20 mouse cellular contexts compared by ENCODE assay signal in the genomic region with DNA sequence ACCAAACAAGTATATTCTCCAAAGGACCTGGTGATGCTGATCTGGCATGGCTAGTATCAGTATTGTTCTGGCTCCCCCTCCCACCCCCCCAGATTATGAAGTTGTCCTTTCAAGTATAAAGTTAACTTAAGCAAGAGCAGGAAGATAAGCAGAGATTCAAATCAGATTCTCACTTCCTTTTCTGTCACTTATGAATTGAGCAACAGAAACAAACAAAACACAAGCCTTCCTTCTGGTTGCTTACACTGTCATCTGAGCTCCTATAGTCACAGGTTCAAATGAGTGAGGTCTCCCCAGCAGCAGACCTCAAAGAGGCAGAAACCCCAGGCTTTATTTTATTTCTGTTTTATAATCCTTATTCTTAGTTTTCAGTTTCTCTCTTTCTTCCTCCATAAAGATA.
DNase-seq lines count a peak whose midpoint lies in the region; ATAC-seq and TF ChIP-seq lines count a peak whose summit lies in the region.
"Had no signal": no experiment of that assay in that cellular context is flagged by ENCODE, and none has a peak within 500 bp of the region (broad histone marks: within the 10 kb centered on the region; RNA-seq: fewer than 3 reads in every experiment).

No protein-coding gene starts in this region.

- peak; percentile 36 for DNase-seq in lung, postnatal 0 days (ENCODE audit: low spot score)
- no peak for DNase-seq in lung, adult 2 months
- DNase-seq in cerebellum, adult 9-11 months = no peak
- no peak for DNase-seq in gastrocnemius, postnatal 10 days
- DNase-seq: adrenal gland, postnatal 25 days; B cell, adult 2 months; cerebellum, adult 2 months; cerebellum, postnatal 14 days; gastrocnemius, postnatal 25 days; heart, adult 11 months; heart, postnatal 36 days had no signal

- H3K9ac ChIP-seq in lung, postnatal 0 days (replicated peaks; ENCODE audit: low read depth) = no peak overlapping the region
- H3K9ac ChIP-seq: embryonic facial prominence, embryonic 12.5 days; heart, embryonic 13.5 days; hindbrain, embryonic 12.5 days had no signal

- H3K9me3 ChIP-seq in lung, postnatal 0 days (ENCODE audit: low read length) = no peaks in the 10 kb centered on the region
- H3K9me3 ChIP-seq: embryonic facial prominence, embryonic 12.5 days; heart, embryonic 13.5 days; hindbrain, embryonic 12.5 days had no signal

- peaks cover 8% of the 10 kb centered on the region; the same call in 1 of the 2 replicates for H3K36me3 ChIP-seq in lung, postnatal 0 days (ENCODE audit: insufficient read depth, low read length)

- H3K4me1 ChIP-seq in lung, postnatal 0 days (ENCODE audit: insufficient read depth, low read depth, low read length) = no peaks in the 10 kb centered on the region
- peaks cover 9% of the 10 kb centered on the region for H3K4me1 ChIP-seq in lung, adult 2 months (ENCODE audit: control insufficient read depth, insufficient read depth, low read length)
- H3K4me1 ChIP-seq: embryonic facial prominence, embryonic 12.5 days; hindbrain, embryonic 12.5 days had no signal

- no peak for TF ChIP-seq POLR2A in lung, adult 2 months (IDR thresholded peaks at IDR 0.05; ENCODE audit: borderline replicate concordance, extremely low read depth, low read depth, low read length)

- H3K27me3 ChIP-seq in lung, postnatal 0 days (replicated peaks; ENCODE audit: insufficient read depth, low read length) = no peaks in the 10 kb centered on the region
- H3K27me3 ChIP-seq: embryonic facial prominence, embryonic 12.5 days; heart, embryonic 13.5 days; hindbrain, embryonic 12.5 days had no signal

- H3K4me2 ChIP-seq in lung, postnatal 0 days (replicated peaks; ENCODE audit: low read depth, low read length) = no peak overlapping the region
- H3K4me2 ChIP-seq: embryonic facial prominence, embryonic 12.5 days; heart, embryonic 13.5 days; hindbrain, embryonic 12.5 days had no signal

- no peak for TF ChIP-seq EP300 in lung, postnatal 0 days (IDR thresholded peaks at IDR 0.05)

- TF ChIP-seq CTCF in lung, postnatal 0 days (IDR thresholded peaks at IDR 0.05) = no peak
- TF ChIP-seq CTCF in lung, adult 2 months (IDR thresholded peaks at IDR 0.05; ENCODE audit: insufficient read depth, low read length) = no peak

- no peak for ATAC-seq in lung, postnatal 0 days
- ATAC-seq in common myeloid progenitor, adult 5-6 weeks (replicated peaks; ENCODE audit: low read depth, poor library complexity, severe bottlenecking) = 0 out of 2 replicates have a peak, but pooled peaks have one; percentile 25
- 0 out of 2 replicates have a peak, but pooled peaks have one; percentile 11 for ATAC-seq in megakaryocyte progenitor cell, adult 5-6 weeks (replicated peaks; ENCODE audit: poor library complexity)
- ATAC-seq: CD4-positive, CD25-positive, alpha-beta regulatory T cell, adult 4 months; forebrain, embryonic 16.5 days; hindbrain, embryonic 16.5 days; inflammation-experienced regulatory T-cells, adult 6 months had no signal

- no peak overlapping the region for H3K4me3 ChIP-seq in lung, postnatal 0 days (ENCODE audit: low read depth, low read length)
- no peak overlapping the region for H3K4me3 ChIP-seq in lung, adult 2 months (replicated peaks; ENCODE audit: extremely low read depth, low read depth, low read length)
- H3K4me3 ChIP-seq: embryonic facial prominence, embryonic 12.5 days; heart, embryonic 13.5 days; hindbrain, embryonic 12.5 days had no signal

- H3K27ac ChIP-seq in lung, postnatal 0 days (ENCODE audit: low read length) = 0 out of 2 replicates have a peak overlapping the region, but pooled peaks have one; percentile 14
- H3K27ac ChIP-seq: embryonic facial prominence, embryonic 12.5 days; heart, embryonic 13.5 days; hindbrain, embryonic 12.5 days had no signal
